Mouse (Mus musculus) heart, embryonic 11.5 days (tissue): Measurements from ENCODE around the gene 1110004F10Rik. TPM values are rescaled to one million over a fixed set of nuclear protein-coding genes. Genes with fewer than 3 reads are reported as not detected.

ENCODE experiments used
- ATAC-seq: fragments of 200-750 bp; cut with Nextera tagmentation; replicated peaks from 2 replicates; pipeline ENCODE4 v1.8.0; 2017; ENCODE audit warnings: moderate library complexity; ENCODE audit not compliant: insufficient number of reproducible peaks, low FRiP score, low TSS enrichment
- H3K27ac ChIP-seq: fragments of 300-500 bp; sonication (generic); 2 replicates; pipeline ENCODE4 v1.5.1; 2014; ENCODE audit warnings: mild to moderate bottlenecking, low read depth, low read length
- H3K27me3 ChIP-seq: fragments of 300-500 bp; sonication (generic); 2 replicates; pipeline ENCODE4 v1.6.1; 2014; ENCODE audit warnings: mild to moderate bottlenecking, low read length, mixed read lengths; ENCODE audit not compliant: control insufficient read depth, insufficient read depth
- H3K36me3 ChIP-seq: fragments of 300-500 bp; sonication (generic); 2 replicates; pipeline ENCODE4 v1.6.1; 2014; ENCODE audit warnings: mild to moderate bottlenecking, low read length, moderate library complexity, mixed read lengths; ENCODE audit not compliant: control insufficient read depth, insufficient read depth
- H3K4me1 ChIP-seq: fragments of 300-500 bp; sonication (generic); 2 replicates; pipeline ENCODE4 v1.6.1; 2014; ENCODE audit warnings: low read length; ENCODE audit not compliant: control insufficient read depth, insufficient read depth
- H3K4me2 ChIP-seq: fragments of 300-500 bp; sonication (generic); 2 replicates; pipeline ENCODE4 v1.6.1; 2014; ENCODE audit warnings: mild to moderate bottlenecking, moderate library complexity
- H3K4me3 ChIP-seq: fragments of 300-500 bp; sonication (generic); 2 replicates; pipeline ENCODE4 v1.5.1; 2014; ENCODE audit warnings: low read depth, low read length
- H3K9ac ChIP-seq: fragments of 300-500 bp; sonication (generic); 2 replicates; pipeline ENCODE4 v1.6.1; 2014; ENCODE audit warnings: mild to moderate bottlenecking, low read depth, low read length, moderate library complexity
- H3K9me3 ChIP-seq: fragments of 300-500 bp; sonication (generic); replicated peaks from 2 replicates; pipeline ENCODE4 v1.6.1; 2016; ENCODE audit warnings: low read length; ENCODE audit not compliant: control insufficient read depth
- WGBS: fragments of 180-500 bp; shearing (Covaris S2); extraction: QIAGEN DNeasy Blood & Tissue Kit; methylation state at CpG from one replicate; pipeline ENCODE4 v1.1.7; 2014; ENCODE audit not compliant: insufficient replicate concordance; 5-methylcytosine and 5-hydroxymethylcytosine counted together
- polyA plus RNA-seq: library from polyadenylated mRNA; unstranded; fragments of >200 nt; fragmentation: Nextera tagmentation; extraction: Ambion mirVana; gene quantifications from 2 replicates; pipeline ENCODE4 v1.2.1, GENCODE M21; 2014

1110004F10Rik gene
- polyA plus RNA-seq, 1 experiment from 2014 or later: 191 TPM

DNA sequence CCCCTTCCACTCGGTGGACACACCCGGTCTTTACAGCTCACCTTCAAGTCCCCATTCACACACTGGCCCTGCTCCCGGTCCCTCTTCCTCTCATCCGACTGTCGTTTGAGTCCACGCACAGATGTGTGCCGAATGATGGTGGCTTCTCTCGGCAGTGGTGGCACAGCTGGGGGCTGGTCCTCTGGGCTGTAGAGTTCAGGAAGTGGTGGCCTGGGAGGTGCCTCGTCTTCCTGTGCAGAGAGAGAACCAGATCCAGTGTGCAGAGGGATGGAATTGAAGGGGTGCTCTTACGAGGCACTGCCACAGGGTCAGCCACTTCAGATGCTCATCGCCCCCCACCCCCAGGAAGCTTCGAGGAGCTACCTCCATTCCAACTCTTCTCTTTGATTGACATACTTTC is 98.0 kb downstream of the 1110004F10Rik start:
- H3K9me3 ChIP-seq: no peaks in the 10 kb centered on the region
- 0 out of 2 replicates have a peak, but pooled peaks cover 4% of the 10 kb centered on the region for H3K4me1 ChIP-seq
- no peak overlapping the region for H3K9ac ChIP-seq
- 75% methylated on average over 12 of the region's 12 CpGs for WGBS
- H3K4me2 ChIP-seq: no peak overlapping the region
- no peak overlapping the region for H3K27ac ChIP-seq
- H3K4me3 ChIP-seq: no peak overlapping the region
- no peaks in the 10 kb centered on the region for H3K27me3 ChIP-seq
- peaks cover 17% of the 10 kb centered on the region for H3K36me3 ChIP-seq
- ATAC-seq: no peak

DNA sequence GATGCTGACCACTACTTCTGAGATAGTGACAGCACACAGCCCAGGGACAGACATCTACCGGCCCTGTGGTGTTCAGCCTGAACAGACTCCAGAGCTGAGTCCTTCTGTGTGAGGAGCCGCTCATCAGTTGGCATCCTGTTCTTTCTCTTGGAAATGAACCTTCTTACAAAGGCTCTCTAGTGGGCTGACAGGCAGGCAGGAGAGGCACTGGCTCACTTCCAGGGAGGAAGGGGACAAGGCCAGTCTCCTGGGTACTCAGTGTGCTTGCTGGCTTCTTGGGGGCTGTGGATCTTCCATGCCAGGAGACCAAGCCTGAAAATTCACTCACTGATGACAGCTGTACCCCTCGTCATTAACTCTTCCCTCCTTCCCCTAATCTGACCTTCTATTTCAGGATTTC is 98.5 kb downstream of the 1110004F10Rik start:
- Histone ChIP-seq H3K4me3 (no peak overlapping the region), H3K36me3 (peaks cover 20% of the 10 kb centered on the region)

DNA sequence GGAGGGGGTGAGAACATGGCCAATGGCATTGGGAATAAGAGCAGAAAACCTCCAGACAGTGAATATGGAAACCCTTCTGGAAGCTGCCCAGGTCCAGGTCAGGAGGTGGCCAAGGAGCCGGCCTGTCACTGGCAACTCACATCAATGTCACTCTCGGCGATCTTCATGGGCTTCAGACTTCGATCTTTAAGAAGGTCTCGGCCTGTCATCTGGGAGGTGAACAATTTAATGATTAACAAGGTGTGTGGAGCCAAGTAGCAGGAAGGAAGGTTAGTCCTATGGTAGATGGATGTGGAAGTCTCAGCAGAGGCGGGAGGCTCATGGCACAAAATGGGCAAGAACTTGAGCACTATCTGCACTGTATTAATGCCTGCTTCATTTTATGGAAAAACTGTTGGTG is 105.8 kb downstream of the 1110004F10Rik start:
- Histone ChIP-seq H3K4me3 (no peak overlapping the region), H3K27me3 (no peaks in the 10 kb centered on the region), H3K9me3 (no peaks in the 10 kb centered on the region), H3K36me3 (peaks cover 11% of the 10 kb centered on the region), H3K4me1 (no peaks in the 10 kb centered on the region), H3K9ac (no peak overlapping the region), H3K4me2 (no peak overlapping the region), H3K27ac (no peak overlapping the region)
- WGBS: 92% methylated on average over 6 of the region's 6 CpGs
- no peak for ATAC-seq

More for the DNA sequence above, 98.5 kb downstream of the 1110004F10Rik start:
- H3K4me2 ChIP-seq: no peak overlapping the region
- no peaks in the 10 kb centered on the region for H3K4me1 ChIP-seq
- no peaks in the 10 kb centered on the region for H3K9me3 ChIP-seq
- no peak for ATAC-seq
- WGBS: 51% methylated on average over 3 of the region's 3 CpGs
- no peak overlapping the region for H3K27ac ChIP-seq
- H3K27me3 ChIP-seq: no peaks in the 10 kb centered on the region
- H3K9ac ChIP-seq: no peak overlapping the region

DNA sequence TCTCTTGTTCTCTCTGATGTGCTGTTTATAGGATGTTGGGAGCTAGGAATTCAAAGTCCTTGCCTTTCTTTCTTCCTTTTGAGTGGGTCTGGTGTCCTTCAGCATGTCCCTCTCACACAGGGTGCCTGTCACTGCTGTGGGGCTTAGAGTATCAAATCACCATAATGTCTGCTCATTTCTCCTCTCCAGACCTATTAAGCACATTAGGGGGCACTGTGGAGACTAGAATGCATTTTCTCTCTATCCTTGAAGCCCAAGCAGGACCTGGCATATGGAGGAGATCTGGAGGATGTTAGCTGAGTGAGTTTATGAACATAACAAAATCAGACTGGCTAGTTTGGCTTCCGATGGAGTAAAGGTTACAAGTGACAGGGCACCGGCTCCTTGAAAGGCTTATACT is 107.9 kb downstream of the 1110004F10Rik start:
- no peak overlapping the region for H3K4me3 ChIP-seq
- H3K9me3 ChIP-seq: no peaks in the 10 kb centered on the region
- H3K27ac ChIP-seq: no peak overlapping the region
- H3K27me3 ChIP-seq: no peaks in the 10 kb centered on the region
- WGBS: 84% methylated on average over 2 of the region's 2 CpGs
- H3K36me3 ChIP-seq: peaks cover 9% of the 10 kb centered on the region
- ATAC-seq: no peak
- H3K4me1 ChIP-seq: no peaks in the 10 kb centered on the region
- no peak overlapping the region for H3K4me2 ChIP-seq
- no peak overlapping the region for H3K9ac ChIP-seq

DNA sequence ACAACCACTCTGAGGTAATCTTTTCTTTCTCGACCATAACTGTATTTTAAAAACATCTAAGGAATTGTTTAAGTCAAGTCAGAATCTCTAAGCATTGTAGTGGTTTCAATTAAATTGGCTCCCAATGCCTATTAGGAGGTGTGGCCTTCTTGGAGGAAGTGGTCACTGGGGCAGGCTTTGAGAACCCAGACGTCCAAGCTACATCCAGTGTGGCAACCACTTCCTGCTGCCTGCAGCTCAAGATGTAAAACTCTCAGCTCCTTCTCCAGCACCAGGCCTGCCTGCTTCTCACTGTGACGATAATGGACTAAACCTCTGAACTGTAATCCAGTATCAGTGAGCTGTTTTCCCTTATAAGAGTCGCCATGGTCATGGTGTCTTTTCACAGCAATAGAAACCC is 110.4 kb downstream of the 1110004F10Rik start:
- H3K27ac ChIP-seq: no peak overlapping the region
- no peaks in the 10 kb centered on the region for H3K9me3 ChIP-seq
- ATAC-seq: no peak
- no peaks in the 10 kb centered on the region for H3K27me3 ChIP-seq
- no peaks in the 10 kb centered on the region for H3K4me1 ChIP-seq
- no peak overlapping the region for H3K4me3 ChIP-seq
- no peak overlapping the region for H3K4me2 ChIP-seq
- peaks cover 2% of the 10 kb centered on the region; the same call in 1 of the 2 replicates for H3K36me3 ChIP-seq
- H3K9ac ChIP-seq: no peak overlapping the region
- WGBS: 62% methylated on average over 4 of the region's 4 CpGs

GRCm38 (mm10) chr7:116153781-116154368 is 114.7 kb downstream of the 1110004F10Rik start:
- Histone ChIP-seq H3K27me3 (no peaks in the 10 kb centered on the region), H3K9ac (no peak overlapping the region), H3K4me1 (no peaks in the 10 kb centered on the region), H3K4me2 (no peak overlapping the region), H3K36me3 (peaks cover 4% of the 10 kb centered on the region; the same call in 1 of the 2 replicates), H3K9me3 (no peaks in the 10 kb centered on the region), H3K27ac (no peak overlapping the region), H3K4me3 (no peak overlapping the region)
- no peak for ATAC-seq
- WGBS: 58% methylated on average over 2 of the region's 2 CpGs

Other genes starting within 250 kb of the 1110004F10Rik start
- 33.2 and 45.1 TPM in 2 replicates for gene Sox6, start 601 bp upstream of the 1110004F10Rik start, polyA plus RNA-seq
- 0.76 TPM in 1 of 2 replicates, not detected in the other for gene Gm4353, start 45.2 kb downstream of the 1110004F10Rik start, polyA plus RNA-seq